Mouse (Mus musculus): ENCODE measurements at regions not wholly inside any gene's neighbourhood (a gene's known extent, or its start where the extent isn't known, plus 50 kb on each side); places are given as distances from the start of the nearest gene placed in this dataset.

- TF ChIP-seq EP300 (IDR thresholded peaks at IDR 0.05; ENCODE audit: low read depth): no peak
- TF ChIP-seq CTCF (IDR thresholded peaks at IDR 0.05; ENCODE audit: low read depth): no peak
Measured at GRCm38 (mm10) chr12:54438793-54439192, 217.6 kb downstream of the Sptssa start.
